Mouse (Mus musculus) gastrocnemius, postnatal 25 days (tissue): Measurements from ENCODE around the gene Rcor2. TPM values are rescaled to one million over a fixed set of nuclear protein-coding genes. Genes with fewer than 3 reads are reported as not detected.

Experiments
- DNase-seq: peaks from one replicate; pipeline ENCODE4 v3.0.0; 2022
- total RNA-seq, 2 experiments: library from RNA; stranded (reverse); gene quantifications; 1 replicate in 1 of 2; 2 replicates in 1 of 2; pipeline ENCODE4 v1.2.3; 2021

Rcor2 gene
- total RNA-seq, 2 experiments from 2014 or later = 2.6 to 4.2 TPM

DNA sequence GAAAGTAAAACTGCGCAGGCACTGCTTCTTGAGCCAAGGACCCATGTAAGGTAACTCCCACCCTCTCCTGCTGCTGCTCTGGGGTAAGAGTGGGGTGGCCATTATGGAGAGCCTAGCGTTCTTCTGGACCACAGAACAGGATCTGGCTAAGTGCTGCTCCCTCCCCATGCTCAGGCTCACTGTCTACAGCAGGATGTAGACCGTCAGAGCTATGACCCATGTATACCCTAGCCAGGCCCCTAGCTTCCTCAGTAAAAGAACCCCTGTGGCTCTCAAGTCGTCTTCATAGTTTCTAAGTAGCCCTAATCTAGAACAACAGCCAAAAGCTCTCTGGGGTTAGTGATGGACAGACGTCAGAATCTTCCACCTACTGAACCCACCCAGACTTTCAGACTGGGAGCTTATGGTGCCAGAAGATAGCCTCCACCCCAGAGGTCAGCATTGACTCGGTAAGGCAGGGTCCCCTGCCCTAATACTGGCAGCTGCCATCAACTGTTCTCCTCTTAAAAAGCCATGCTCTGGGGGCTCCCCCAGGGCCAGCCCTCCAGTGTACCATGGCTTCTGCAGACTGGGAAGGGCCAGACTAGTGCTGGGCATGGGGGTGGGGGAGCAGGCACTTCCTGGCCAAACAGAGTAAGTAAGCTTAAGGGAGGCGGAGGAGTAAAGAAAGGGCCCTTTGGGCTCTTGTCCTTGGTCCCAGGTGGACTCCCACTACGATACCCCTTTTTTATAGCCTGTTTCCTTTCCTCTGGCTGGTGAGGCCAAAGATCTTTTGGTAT lies 27.2 kb downstream of the Rcor2 start:
- no peak for DNase-seq

DNA sequence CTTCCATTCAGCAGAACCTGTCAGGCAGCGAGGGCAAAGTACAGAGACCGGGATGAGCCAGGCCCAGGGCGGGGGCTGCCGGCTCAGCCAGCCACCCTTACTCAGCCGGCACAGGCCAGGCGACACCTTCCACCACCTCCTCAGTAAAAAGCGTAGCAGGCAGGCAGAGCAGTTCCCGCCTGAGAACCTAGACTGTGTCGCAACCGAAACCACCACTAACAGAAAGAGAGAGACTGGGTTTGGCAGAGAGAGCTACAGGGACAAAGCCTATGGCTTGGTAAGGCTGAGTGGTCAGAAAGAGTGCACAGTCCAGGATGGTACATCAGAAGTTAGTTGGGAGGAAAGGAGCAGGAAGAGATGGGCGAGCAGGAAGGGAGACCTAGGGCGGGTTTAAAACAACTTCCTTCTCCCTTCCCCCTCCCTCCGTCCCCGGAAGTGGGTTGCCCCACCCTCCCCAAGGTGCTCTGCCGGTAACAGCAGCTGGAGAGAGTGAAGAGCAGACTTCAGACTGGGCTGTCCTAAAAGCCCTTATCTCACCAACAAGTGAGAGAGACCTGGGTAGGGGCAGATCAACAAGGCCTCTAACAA lies 28.0 kb downstream of the Rcor2 start:
- no peak for DNase-seq

DNA sequence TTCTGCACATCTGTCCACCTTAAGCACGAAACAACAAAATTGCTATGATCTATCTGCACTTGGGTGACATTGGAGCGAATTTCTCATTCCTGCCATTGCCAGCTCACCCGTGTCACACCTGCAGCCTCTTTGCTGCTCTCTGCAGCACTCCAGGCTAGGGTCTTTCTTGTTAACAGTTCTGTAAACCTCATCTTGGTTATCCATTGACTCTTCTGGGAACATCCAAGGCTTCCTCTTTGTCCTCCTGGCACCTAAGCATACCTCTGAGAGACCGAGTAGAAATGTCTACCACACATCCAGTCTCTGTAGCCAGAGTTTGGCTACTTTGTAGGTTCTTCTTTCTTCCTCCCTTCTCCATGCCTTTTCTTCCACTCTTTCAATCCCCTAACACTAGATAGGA lies 28.8 kb downstream of the Rcor2 start:
- DNase-seq = no peak

DNA sequence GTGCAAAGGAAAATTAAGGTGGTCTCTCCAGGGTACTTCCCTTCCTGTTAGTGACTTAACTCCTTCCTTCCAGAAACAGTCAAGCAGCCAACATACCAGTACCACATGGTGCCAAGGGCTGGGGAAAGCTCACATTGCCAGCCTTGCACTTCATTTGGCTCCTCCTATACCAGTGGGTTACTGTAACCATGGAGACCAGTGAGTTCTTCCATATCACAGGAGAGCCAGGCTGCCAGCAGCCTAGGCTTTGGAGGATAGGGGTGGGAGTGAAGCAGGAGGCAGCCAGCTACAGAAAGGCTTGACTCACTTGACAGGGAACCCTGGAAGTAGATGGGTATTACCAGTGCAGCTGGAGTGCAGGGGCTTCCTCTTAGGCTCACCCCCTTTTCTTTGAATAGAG lies 31.9 kb downstream of the Rcor2 start:
- DNase-seq = no peak

DNA sequence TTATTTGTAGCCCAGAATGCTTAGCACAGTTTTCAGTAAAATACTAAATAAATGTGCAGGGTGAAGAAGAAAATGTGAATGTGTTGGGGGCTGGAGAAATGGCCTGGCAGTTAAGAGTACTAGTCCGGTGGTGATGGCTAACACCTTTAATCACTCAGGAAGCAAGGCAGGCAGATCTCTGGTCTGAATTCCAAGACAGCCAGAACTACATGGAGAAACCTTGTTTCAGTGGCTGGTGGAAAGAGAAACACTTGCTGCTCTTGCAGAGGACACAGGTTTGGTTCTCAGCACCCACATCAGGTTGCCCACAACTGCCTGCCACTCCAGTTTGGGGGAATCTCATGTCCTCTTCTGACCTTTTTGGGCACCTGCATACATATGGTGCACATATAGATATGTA lies 33.0 kb downstream of the Rcor2 start:
- no peak for DNase-seq

DNA sequence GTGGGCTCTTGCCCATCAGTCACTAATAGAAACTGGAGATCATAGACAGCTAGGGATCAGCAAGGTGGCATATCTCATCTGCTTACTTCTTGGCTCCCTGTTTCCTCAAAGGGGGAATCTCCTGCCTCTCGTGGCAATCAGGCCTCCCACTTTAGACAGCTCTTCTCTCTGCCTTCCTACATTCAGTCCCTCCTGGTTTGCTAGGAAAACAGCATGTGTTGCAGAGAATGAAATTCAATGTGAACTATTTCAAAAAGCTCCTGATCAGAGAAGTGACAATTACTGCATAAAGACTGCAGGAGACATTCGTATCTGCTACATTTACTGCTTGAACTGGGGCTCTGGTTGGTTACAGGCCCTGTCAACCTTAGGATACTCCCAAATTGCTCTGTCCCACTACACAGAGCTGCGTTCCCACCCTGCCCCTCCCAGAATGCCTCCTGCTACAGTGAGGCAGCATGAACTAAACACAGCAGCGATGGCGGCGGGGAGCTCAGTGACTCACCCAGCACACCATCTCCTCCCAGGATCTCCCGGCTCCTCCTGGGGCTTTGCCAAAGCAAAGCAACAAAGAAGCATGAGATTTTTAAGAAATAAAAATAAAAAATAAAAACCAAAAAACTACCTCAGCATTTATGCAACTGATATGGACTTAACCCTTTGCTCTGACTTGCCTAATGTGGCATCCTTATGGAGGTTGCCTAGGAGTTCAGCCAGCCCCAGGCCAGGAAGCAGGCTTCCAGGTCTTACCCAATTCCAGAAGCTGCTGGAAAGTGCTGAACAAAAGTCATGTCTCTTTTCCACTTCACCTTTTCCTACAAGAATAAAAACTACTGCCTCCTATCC lies 34.7 kb downstream of the Rcor2 start:
- no peak for DNase-seq

DNA sequence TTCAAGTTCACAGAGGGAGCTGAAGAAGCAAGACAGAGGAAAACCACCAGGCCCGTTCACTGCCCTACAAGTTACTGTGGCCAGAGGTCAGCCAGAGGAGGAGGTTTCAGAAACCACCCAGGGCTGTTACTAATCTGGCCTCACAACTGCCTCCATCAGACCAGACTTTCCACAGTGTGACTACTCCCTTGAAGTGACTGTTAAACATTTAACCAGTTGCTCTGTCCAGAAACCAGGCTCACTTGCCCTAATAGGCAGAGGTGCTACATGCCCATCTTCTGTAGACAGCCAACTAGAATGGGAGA lies 35.3 kb downstream of the Rcor2 start:
- DNase-seq = no peak

DNA sequence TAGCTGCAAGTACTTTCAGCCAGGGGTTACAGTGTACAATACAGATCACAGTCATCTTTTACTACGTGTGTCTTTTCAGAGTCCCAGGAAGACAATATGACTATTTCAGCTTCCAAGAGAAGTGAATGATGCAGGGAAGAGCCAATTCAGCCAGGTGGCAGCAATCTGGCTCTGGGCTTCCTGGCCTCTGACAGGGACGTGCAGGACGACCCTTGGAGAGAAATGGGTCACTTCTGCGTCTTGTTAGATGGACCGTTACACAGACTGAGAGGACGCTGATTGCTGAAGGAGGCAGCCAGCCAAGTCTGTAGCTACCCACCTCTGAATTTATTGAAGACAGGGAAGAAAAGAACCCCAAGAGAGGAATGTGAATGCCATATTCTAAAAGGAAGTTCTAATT lies 36.7 kb downstream of the Rcor2 start:
- DNase-seq = no peak

DNA sequence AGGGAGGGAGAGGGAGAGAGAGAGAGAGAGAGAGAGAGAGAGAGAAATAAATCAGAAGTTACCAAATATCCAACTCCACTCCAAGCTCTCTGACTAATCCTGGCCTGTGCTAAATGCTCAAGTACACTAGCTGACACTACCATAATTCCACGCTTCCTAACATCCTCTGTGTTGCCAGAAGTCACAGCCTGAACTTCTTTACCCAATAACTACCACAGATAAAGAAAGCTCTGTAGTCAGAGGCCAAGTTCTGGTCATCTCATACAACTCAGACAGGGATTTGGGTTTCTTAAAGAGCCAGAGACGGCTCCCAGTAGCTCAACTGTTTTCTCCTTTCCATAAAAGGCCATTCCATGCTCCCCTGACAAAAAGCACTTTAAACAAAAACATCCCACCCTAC lies 37.7 kb downstream of the Rcor2 start:
- DNase-seq = no peak

DNA sequence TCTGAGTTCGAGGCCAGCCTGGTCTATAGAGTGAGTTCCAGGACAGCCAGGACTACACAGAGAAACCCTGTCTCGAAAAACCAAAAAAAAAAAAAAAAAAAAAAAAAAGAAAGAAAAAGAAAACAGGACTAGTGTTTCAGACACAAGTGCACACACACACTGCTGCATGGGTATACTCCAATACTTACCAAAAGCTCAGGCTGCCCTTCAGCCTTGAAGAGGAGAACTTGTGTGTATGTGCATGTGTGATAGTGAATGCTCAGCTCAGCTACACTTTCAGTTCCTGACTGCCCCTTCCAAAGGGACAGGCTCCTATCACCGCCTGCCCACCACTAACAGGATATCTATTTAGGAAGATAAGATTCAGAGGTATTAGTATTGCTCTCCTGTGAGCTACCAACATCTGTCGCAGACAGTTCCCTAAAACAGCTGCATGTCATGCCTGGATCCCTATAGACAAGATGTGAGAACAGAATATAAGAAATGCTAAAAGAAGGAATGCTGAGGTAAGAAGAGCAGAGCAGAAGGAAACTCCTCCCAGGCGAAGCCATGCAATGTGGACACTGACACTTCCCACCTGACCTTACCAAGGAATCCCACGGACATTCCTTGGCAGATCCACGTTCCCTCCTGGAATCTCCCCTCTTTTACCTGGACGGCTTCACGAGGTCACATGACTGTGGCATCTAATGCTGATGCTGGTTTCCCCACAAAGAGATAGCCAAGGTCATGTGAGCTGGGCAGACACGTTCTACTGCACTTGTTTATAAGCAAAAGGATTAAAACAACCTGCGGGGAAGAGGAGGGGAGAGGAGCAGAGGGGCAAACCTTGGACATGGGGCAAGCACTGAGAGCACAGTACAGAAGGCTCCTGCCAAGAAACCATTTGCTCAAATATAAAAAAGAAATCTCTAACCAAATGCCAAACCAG lies 38.5 kb downstream of the Rcor2 start:
- DNase-seq = no peak

DNA sequence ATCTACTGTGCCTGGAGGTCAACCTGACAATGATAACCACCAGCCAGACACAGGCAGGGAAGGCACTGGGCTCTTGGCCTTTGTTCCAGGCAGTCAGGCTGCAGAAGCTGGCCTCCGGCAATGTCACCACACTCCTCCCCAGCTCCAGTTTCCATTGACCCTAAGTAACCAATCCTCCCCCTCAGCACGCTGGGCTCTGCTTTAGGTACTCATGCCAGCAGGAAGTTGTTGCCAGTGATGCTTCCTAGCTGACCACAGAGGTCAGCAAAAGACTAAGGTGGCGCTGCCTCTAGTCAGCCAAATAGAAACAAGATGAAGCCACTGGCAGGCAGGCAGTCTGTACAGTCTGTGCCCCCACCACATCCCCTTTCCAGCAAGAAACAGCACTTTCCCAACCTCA lies 39.8 kb downstream of the Rcor2 start:
- DNase-seq = peak; percentile 80

DNA sequence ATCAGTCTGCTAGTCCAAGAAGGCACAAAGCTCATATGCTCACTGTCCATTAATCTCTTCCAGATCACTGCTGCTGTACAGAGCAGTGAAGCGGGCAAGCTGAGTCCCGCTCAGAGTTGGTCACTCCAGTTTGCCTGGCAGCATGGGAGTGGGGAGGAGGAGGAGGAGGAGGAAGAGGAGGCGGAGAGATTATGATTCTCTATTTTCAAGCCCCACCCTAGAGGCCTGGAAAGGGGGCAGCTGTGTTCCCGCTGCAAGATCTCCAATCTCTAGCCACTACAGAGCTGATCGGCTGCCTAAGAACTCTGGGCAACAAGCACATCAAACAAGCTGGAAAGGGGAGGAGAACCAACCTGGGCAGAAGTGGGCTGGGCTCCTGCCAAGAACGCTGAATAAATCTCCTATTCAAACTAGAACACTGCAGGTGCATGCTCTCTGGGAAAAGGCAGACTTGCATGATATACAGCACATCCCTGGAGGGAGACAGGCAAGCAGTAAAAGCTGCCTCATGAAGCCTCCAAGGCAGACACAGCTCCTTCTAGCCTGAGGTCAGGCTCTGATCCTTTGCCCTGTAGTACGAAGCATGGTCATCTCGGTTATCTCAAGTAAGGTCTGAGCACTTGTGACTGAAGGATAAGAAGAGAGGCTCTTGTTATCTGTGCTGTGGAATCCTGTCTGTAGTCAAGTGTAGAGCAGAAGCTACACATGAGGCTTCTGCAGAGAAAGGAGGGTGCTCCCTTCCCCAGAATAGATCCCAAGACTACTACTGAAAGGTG lies 41.1 kb downstream of the Rcor2 start:
- DNase-seq = no peak

DNA sequence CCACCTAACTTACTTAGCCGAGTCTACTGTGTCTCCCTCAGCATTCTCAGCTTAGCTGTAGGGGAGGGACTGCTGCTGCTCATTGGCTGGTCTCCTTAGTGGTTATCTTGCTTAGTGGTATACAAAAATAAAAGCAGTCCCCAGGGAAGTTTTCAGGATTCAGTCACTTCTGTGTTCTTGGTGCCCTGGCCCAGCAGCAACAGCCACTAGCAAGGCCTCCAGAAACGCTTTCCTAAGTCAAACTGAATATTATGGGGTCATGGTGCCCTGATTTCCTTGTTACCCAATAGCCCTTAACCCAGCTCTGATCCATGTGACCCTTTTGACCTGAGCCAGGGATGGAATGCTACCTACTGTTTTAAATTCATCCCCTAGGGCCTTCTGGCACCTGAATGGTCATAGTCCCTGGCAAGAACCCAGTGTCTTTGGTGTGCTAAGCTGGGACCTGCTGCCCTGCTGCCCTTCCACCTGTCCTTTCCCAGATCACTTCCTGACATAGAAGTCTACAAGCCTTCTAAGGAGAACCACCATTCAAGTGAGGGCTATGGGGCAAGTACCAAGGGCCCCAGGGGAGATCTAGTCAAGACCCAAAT lies 42.7 kb downstream of the Rcor2 start:
- DNase-seq = no peak

DNA sequence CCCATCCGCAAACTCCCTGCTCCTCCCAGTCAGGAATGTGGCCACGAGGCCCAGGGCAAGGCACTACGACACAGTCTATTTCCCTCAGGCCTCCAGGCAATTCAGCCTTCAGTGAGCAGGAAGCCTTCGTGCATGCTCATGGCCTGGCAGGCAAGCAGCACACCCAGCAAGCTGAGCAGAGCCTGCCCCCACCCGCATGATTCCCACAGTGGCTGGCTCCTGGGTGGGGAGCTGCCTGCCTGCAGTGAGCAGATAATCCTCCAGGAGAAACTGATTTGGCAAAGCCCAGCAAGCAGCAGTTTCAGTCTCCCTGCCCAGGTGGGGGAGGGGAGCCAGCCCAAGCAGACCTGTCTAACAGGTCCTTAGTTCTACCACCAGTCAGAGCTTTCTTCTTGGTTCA lies 43.6 kb downstream of the Rcor2 start:
- DNase-seq = peak; percentile 60

DNA sequence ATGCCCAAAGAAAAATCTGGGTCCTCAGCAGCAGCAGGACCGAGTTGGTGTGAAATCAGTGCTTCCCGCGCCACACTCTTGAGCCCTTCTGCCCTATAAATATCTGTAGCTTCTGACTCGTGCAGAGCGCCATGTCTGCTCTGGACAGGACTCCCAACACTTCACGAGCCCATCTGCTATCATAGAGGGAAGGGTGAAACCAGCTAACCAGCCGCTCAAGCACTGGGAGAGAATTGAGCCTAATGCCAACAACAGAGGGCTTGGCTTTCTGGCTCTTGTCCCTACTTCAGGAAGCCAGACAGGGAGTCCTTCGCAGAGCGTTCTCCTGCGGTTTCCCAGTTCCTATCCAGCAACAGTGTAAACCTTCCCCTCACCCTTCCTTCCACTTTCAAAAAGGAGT lies 44.2 kb downstream of the Rcor2 start:
- DNase-seq = no peak

DNA sequence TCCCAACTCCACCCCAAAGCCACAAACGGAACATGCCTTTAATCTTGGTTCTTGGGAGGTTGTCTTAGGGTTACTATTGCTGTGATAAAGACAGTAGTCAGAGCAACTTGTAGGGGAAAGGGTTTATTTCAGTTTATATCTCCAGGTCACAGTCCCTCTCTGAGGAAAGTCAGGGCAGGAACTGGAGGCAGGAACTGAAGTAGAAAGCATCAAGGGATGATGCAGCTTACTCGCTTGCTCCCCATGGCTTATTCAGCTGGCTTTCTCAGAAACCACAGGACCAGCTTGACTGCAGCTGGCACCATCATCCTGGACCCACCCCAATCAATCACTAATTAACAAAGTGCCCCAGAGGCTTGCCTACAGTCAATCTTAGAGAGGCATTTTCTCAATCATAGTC lies 46.5 kb downstream of the Rcor2 start:
- no peak for DNase-seq

DNA sequence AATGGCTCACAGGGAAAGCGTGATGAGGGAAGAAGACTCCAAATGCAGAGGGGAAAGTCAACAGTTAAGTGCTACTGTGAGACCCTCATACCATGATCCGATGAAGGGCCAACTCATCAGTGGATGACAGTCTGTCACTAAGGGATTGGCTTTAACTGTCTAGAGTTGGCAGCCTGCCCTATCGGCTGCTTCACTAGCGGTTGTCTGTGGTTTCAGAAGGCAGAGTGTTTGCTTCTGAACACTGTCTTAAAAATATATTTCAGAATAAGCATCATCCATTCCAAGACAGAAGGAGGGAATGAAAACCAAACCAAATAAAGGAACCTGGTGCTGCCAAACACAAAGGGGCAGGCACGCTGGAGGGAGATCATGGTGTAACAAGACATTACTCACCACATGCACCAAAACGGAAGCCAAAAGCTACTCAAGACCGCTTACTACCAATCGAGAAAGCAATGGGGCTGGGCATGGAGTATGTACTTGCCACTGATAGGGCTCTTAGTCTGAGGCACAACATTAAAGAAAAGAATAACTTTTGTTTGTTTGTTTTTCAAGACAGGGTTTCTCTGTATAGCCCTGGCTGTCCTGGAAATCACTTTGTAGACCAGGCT lies 48.0 kb downstream of the Rcor2 start:
- DNase-seq = no peak

DNA sequence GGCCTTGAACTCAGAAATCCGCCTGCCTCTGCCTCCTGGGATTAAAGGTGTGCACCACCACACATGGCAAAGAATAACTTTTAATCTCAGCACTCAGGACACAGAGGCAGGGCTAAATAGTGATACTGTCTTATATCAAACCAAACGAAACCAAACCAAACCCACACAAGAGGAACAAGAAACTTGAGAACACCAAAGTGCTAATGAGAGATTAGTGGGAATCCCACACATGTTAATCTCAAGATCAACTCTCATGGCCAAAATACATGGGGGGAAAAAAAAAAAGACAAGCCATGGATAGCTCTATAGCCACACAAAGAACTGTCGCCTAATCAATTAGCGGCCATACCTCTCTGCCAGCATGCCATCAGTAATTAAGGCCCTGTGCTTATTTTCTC lies 48.5 kb downstream of the Rcor2 start:
- no peak for DNase-seq

DNA sequence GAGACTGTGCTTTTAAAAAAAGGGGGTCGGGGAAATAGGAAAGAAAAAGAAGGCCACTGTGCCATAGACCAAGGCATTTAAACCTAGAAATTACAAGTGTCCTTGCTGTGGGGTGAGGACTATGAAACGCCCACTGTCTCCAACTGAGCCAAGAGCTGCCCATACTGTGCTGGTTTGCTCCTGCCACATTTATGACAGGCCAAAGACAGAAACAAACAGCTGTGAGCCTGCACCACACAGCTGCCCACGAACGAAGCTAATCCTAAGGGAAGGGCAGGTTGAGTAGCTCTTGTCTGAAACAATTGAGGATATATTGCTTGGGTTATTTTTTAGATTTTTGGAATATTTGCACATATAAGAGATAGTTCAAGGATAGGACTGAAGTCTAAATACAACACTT lies 49.7 kb downstream of the Rcor2 start:
- DNase-seq = no peak

DNA sequence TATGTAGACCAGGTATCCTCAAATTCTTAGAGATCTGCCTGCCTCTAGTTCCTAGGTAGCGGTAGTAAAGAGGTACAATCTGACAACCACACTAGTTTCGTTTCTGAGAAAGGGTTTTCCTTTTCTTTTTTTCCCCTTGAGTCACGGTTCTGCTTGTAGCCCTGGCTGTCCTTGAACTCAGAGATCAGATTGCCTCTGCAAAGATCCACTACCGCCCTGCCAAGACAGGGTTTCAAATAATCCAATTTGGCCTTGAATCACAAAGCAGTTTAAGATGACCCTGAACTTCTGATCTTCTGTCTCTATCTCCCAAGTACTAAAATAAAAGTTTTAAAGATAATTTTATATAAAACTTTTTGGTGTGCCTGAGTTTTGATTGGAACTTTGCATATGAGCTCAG lies 50.6 kb downstream of the Rcor2 start:
- no peak for DNase-seq

DNA sequence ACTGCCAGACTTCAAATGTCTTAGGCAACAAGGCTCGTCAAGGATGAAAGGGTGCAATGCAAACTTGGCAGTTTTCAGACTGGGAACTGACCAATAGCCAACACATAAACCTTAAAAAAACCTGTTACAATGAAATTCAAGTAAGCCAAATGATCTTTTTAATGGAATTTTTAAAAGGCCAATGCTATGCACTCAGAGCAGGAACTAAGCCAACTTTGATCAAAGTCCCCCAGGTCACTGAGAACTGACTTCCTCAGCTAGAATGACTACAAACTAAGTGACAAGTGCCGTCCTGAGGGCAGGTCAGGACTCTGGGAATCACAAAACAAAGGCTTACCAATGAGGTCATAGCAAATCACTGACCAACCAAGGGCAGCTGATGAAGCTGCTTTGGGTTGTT lies 53.1 kb downstream of the Rcor2 start:
- DNase-seq = no peak
